Comparison of ENCODE assay signal across 26 mouse cellular contexts in genomic region chr6:93666731-93667130, GRCm38 (mm10).
DNase-seq lines count a peak whose midpoint lies in the region; ATAC-seq lines count a peak whose summit lies in the region.
"Had no signal": no experiment of that assay in that cellular context is flagged by ENCODE, and none has a peak within 500 bp of the region (broad histone marks: within the 10 kb centered on the region; RNA-seq: fewer than 3 reads in every experiment).

No protein-coding gene starts in this region.

- 23% methylated on average over 2 of the region's 2 CpGs for WGBS in neural tube, embryonic 14.5 days
- 25% methylated on average over 2 of the region's 2 CpGs for WGBS in limb, embryonic 10.5 days
- 68% methylated on average over 2 of the region's 2 CpGs for WGBS in heart, embryonic 11.5 days (ENCODE audit: insufficient replicate concordance)

- no peak overlapping the region for H3K4me3 ChIP-seq in neural tube, embryonic 14.5 days (ENCODE audit: low read depth, low read length)
- no peak overlapping the region for H3K4me3 ChIP-seq in limb, embryonic 10.5 days
- H3K4me3 ChIP-seq in heart, embryonic 11.5 days (ENCODE audit: low read depth, low read length), result no peak overlapping the region
- H3K4me3 ChIP-seq: heart, embryonic 15.5 days; hindbrain, embryonic 15.5 days; liver, embryonic 13.5 days; midbrain, embryonic 12.5 days had no signal

- peak; percentile 26 for DNase-seq in embryo, embryonic 10.5 days (ENCODE audit: low spot score)
- DNase-seq in embryo, embryonic 10 days (ENCODE audit: low spot score), result no peak
- DNase-seq in neural tube, embryonic 10.5 days (ENCODE audit: extremely low spot score, low spot score), result no peak
- DNase-seq in limb, embryonic 10.5 days (ENCODE audit: low spot score), result peak; percentile 68
- DNase-seq in lung, postnatal 4 days, result no peak
- DNase-seq: adrenal gland, postnatal 14 days; cerebellum, adult 11 months; cerebellum, postnatal 10 days; gastrocnemius, postnatal 10 days; heart, adult 18-20 months; heart, postnatal 4 days; liver, embryonic 13.5 days; lung, embryonic 14.5 days; lung, postnatal 36 days; spleen, adult 18-20 months; thymus, adult 2 months had no signal

- H3K27ac ChIP-seq in neural tube, embryonic 14.5 days (ENCODE audit: low read depth, low read length), result no peak overlapping the region
- no peak overlapping the region for H3K27ac ChIP-seq in limb, embryonic 10.5 days
- no peak overlapping the region for H3K27ac ChIP-seq in heart, embryonic 11.5 days (ENCODE audit: low read depth, low read length)
- H3K27ac ChIP-seq: heart, embryonic 15.5 days; hindbrain, embryonic 15.5 days; kidney, postnatal 0 days; liver, embryonic 13.5 days; midbrain, embryonic 12.5 days had no signal

- peak; percentile 38; the same call in 1 of the 2 replicates for ATAC-seq in neural tube, embryonic 14.5 days (ENCODE audit: low read depth)
- no peak for ATAC-seq in megakaryocyte, adult 5-6 weeks (ENCODE audit: poor library complexity, severe bottlenecking)
- no peak for ATAC-seq in heart, embryonic 11.5 days (replicated peaks; ENCODE audit: insufficient number of reproducible peaks, low FRiP score, low TSS enrichment)
- ATAC-seq: activated CD4-positive, CD25-positive, alpha-beta regulatory T cell, adult 4 months; intestine, postnatal 0 days; Patski had no signal

- no peaks in the 10 kb centered on the region for H3K27me3 ChIP-seq in neural tube, embryonic 14.5 days (ENCODE audit: control insufficient read depth, insufficient read depth, low read length)
- no peaks in the 10 kb centered on the region for H3K27me3 ChIP-seq in limb, embryonic 10.5 days (ENCODE audit: low read depth, poor library complexity, severe bottlenecking)
- no peaks in the 10 kb centered on the region for H3K27me3 ChIP-seq in heart, embryonic 11.5 days (ENCODE audit: control insufficient read depth, insufficient read depth, low read length)
- H3K27me3 ChIP-seq: heart, embryonic 15.5 days; hindbrain, embryonic 15.5 days; liver, embryonic 13.5 days; midbrain, embryonic 12.5 days; Patski had no signal

- H3K36me3 ChIP-seq in neural tube, embryonic 14.5 days (ENCODE audit: control insufficient read depth, insufficient read depth, low read length), result no peaks in the 10 kb centered on the region
- no peaks in the 10 kb centered on the region for H3K36me3 ChIP-seq in limb, embryonic 10.5 days
- H3K36me3 ChIP-seq in heart, embryonic 11.5 days (ENCODE audit: control insufficient read depth, insufficient read depth, low read length), result no peaks in the 10 kb centered on the region
- H3K36me3 ChIP-seq: heart, embryonic 15.5 days; hindbrain, embryonic 15.5 days; liver, embryonic 13.5 days; midbrain, embryonic 12.5 days had no signal

- H3K9me3 ChIP-seq in neural tube, embryonic 14.5 days (ENCODE audit: control insufficient read depth, low read length), result no peaks in the 10 kb centered on the region
- no peaks in the 10 kb centered on the region for H3K9me3 ChIP-seq in limb, embryonic 10.5 days (replicated peaks)
- no peaks in the 10 kb centered on the region for H3K9me3 ChIP-seq in heart, embryonic 11.5 days (replicated peaks; ENCODE audit: control insufficient read depth, low read length)
- H3K9me3 ChIP-seq: heart, embryonic 15.5 days; hindbrain, embryonic 15.5 days; liver, embryonic 13.5 days; midbrain, embryonic 12.5 days had no signal

- H3K4me1 ChIP-seq in neural tube, embryonic 14.5 days (ENCODE audit: control insufficient read depth, insufficient read depth, low read length), result no peaks in the 10 kb centered on the region
- H3K4me1 ChIP-seq in limb, embryonic 10.5 days, result peaks cover 29% of the 10 kb centered on the region
- H3K4me1 ChIP-seq in heart, embryonic 11.5 days (ENCODE audit: control insufficient read depth, insufficient read depth, low read length), result no peaks in the 10 kb centered on the region
- H3K4me1 ChIP-seq: heart, embryonic 15.5 days; liver, embryonic 13.5 days had no signal

- H3K4me2 ChIP-seq in neural tube, embryonic 14.5 days (ENCODE audit: low read depth, low read length), result no peak overlapping the region
- H3K4me2 ChIP-seq in heart, embryonic 11.5 days, result no peak overlapping the region
- H3K4me2 ChIP-seq: heart, embryonic 15.5 days; hindbrain, embryonic 15.5 days; liver, embryonic 13.5 days; lung, embryonic 14.5 days; midbrain, embryonic 12.5 days had no signal

- H3K9ac ChIP-seq in neural tube, embryonic 14.5 days (replicated peaks; ENCODE audit: low read depth, low read length), result no peak overlapping the region
- H3K9ac ChIP-seq in heart, embryonic 11.5 days (ENCODE audit: low read depth, low read length), result no peak overlapping the region
- H3K9ac ChIP-seq: heart, embryonic 15.5 days; hindbrain, embryonic 15.5 days; liver, embryonic 13.5 days; lung, embryonic 14.5 days; midbrain, embryonic 12.5 days had no signal

Comparison
In these comparisons a context has a peak if more than half of its experiments do, and no peak if none do; other contexts are left out.
1. DNase-seq: peak in embryo, embryonic 10.5 days (single experiment) and limb, embryonic 10.5 days (single experiment); none in embryo, embryonic 10 days (single experiment), neural tube, embryonic 10.5 days (single experiment) and lung, postnatal 4 days (0 of 2).